Mouse (Mus musculus): ENCODE results near the gene Rab42. TPM values are rescaled to one million over a fixed set of nuclear protein-coding genes. Genes with fewer than 3 reads are reported as not detected.

Rab42 gene
- 0.30 TPM for polyA plus RNA-seq (2012; fragmentation: generic; extraction: Trizol)

DNA sequence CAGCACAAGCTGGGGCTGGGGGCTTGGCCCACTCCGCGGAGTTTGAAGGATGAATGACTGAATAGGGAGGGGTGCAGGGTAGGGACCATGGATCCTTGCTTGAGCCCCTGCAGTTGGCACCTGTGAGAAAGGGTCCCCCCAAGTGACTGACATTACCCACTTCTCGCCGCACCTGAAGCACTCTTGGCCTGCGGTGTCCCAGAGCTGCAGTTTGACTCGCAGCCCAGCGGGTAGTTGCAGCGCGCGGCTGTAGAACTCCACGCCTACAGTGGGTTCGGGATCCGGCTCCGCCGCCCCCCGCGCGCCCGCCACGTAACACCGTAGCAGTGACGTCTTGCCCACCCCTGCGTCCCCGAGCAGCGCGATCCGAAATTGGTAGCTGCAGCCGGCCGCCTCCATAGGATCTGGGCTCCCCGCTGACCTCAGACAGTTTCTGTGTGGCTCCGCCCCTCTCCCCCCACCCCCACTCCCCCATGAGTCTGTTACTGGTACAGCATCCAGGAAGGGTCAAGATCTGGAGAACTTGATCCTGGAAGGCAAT lies at the start of gene Rab42:
Gene Rab42, minus strand, starts transcription at position 447 of the 541 bp plus-strand sequence.
- peak within 1 kb of the TSS; percentile 17 for H3ac ChIP-seq (ENCODE audit: control insufficient read depth, insufficient read length)
- no peak for TF ChIP-seq REST (IDR thresholded peaks at IDR 0.05; ENCODE audit: insufficient read depth, insufficient read length)
- no peak for TF ChIP-seq MYOG (IDR thresholded peaks at IDR 0.05; ENCODE audit: control insufficient read depth in 1 of 3, insufficient read depth in 1 of 3, insufficient read length in 2 of 3, low read depth in 2 of 3)
- no peak for TF ChIP-seq MYOD1 (IDR thresholded peaks at IDR 0.05; ENCODE audit: control insufficient read depth in 1 of 3, insufficient read length in 2 of 3, low read depth in 2 of 3)
- TF ChIP-seq USF1 (IDR thresholded peaks at IDR 0.05; ENCODE audit: low read depth) = no peak
- TF ChIP-seq CEBPB (IDR thresholded peaks at IDR 0.05; ENCODE audit: insufficient read depth, poor library complexity, severe bottlenecking) = no peak
- TF ChIP-seq TCF12 (IDR thresholded peaks at IDR 0.05; ENCODE audit: insufficient read depth, poor library complexity, severe bottlenecking) = no peak
- TF ChIP-seq MAX (IDR thresholded peaks at IDR 0.05; ENCODE audit: low read depth) = no peak
- TF ChIP-seq POLR2A (IDR thresholded peaks at IDR 0.05; ENCODE audit: insufficient read length, low read depth) = no peak
- TF ChIP-seq E2F4 (IDR thresholded peaks at IDR 0.05; ENCODE audit: insufficient read depth) = no peak
- TF ChIP-seq TCF3 (IDR thresholded peaks at IDR 0.05; ENCODE audit: insufficient read length, low read depth) = no peak
- TF ChIP-seq SRF (IDR thresholded peaks at IDR 0.05; ENCODE audit: control insufficient read depth, insufficient read length, low read depth) = no peak
- no peak for TF ChIP-seq POLR2AphosphoS2 (IDR thresholded peaks at IDR 0.05; ENCODE audit: insufficient read length, low read depth)
- H3K4me3 ChIP-seq = peak within 1 kb of the TSS; percentile 14
- H3K4me2 ChIP-seq (ENCODE audit: low read depth) = peak within 1 kb of the TSS; percentile 66
- no peaks in the 10 kb centered on the region for H3K36me3 ChIP-seq (ENCODE audit: control insufficient read depth, insufficient read depth)
- no peaks in the 10 kb centered on the region for H3K79me2 ChIP-seq (ENCODE audit: control insufficient read depth, insufficient read depth)
- no peaks in the 10 kb centered on the region for H3K27me3 ChIP-seq (ENCODE audit: control insufficient read depth, insufficient read depth, insufficient read length)

GRCm38 (mm10) chr4:132352739-132353138 lies 49.6 kb upstream of the Rab42 start:
- TF ChIP-seq TCF3 (IDR thresholded peaks at IDR 0.05; ENCODE audit: insufficient read length, low read depth) (no peak), MYOD1 (IDR thresholded peaks at IDR 0.05; ENCODE audit: control insufficient read depth in 1 of 3, insufficient read length in 2 of 3, low read depth in 2 of 3) (no peak), REST (IDR thresholded peaks at IDR 0.05; ENCODE audit: insufficient read depth, insufficient read length) (no peak), MAX (IDR thresholded peaks at IDR 0.05; ENCODE audit: low read depth) (no peak)
- peaks cover 24% of the 10 kb centered on the region for H3K79me2 ChIP-seq (ENCODE audit: control insufficient read depth, insufficient read depth)
- H3K27me3 ChIP-seq (ENCODE audit: control insufficient read depth, insufficient read depth, insufficient read length) = no peaks in the 10 kb centered on the region
- H3K36me3 ChIP-seq (ENCODE audit: control insufficient read depth, insufficient read depth) = peaks cover 13% of the 10 kb centered on the region
- H3K4me2 ChIP-seq (ENCODE audit: low read depth) = peak overlapping the region; percentile 87
- peak overlapping the region; percentile 8 for H3ac ChIP-seq (ENCODE audit: control insufficient read depth, insufficient read length)
- H3K4me3 ChIP-seq = peak overlapping the region; percentile 71

DNA sequence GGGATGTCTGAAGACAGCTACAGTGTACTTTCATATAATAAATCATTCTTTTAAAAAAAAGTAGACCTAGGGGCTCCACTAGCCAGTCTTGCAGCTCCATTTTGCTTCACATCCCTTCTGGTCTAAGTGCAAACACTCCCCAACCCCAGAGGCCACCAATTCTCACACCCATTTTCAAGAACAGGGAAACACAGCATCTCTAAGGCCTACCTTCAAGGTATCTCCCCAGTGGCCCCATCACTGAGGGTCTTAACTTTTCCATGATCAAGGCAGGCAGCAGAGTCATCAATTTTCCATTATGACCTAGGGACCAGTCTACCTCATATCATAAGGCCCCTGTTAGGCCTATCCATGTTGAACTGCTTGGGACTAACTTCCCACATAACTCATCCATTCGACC lies 48.2 kb upstream of the Rab42 start:
- H3ac ChIP-seq (ENCODE audit: control insufficient read depth, insufficient read length) = no peak overlapping the region
- H3K27me3 ChIP-seq (ENCODE audit: control insufficient read depth, insufficient read depth, insufficient read length) = no peaks in the 10 kb centered on the region
- H3K4me3 ChIP-seq = peak overlapping the region; percentile 71
- peaks cover 4% of the 10 kb centered on the region for H3K36me3 ChIP-seq (ENCODE audit: control insufficient read depth, insufficient read depth)
- no peak for TF ChIP-seq E2F4 (IDR thresholded peaks at IDR 0.05; ENCODE audit: insufficient read depth)
- TF ChIP-seq MYOG (IDR thresholded peaks at IDR 0.05; ENCODE audit: control insufficient read depth in 1 of 3, insufficient read depth in 1 of 3, insufficient read length in 2 of 3, low read depth in 2 of 3) = no peak
- TF ChIP-seq REST (IDR thresholded peaks at IDR 0.05; ENCODE audit: insufficient read depth, insufficient read length) = no peak
- TF ChIP-seq TCF12 (IDR thresholded peaks at IDR 0.05; ENCODE audit: insufficient read depth, poor library complexity, severe bottlenecking) = no peak
- no peak for TF ChIP-seq MAX (IDR thresholded peaks at IDR 0.05; ENCODE audit: low read depth)
- no peak for TF ChIP-seq USF1 (IDR thresholded peaks at IDR 0.05; ENCODE audit: low read depth)
- no peak for TF ChIP-seq POLR2AphosphoS2 (IDR thresholded peaks at IDR 0.05; ENCODE audit: insufficient read length, low read depth)
- TF ChIP-seq POLR2A (IDR thresholded peaks at IDR 0.05; ENCODE audit: insufficient read length, low read depth) = no peak
- TF ChIP-seq CEBPB (IDR thresholded peaks at IDR 0.05; ENCODE audit: insufficient read depth, poor library complexity, severe bottlenecking) = no peak
- no peak for TF ChIP-seq SRF (IDR thresholded peaks at IDR 0.05; ENCODE audit: control insufficient read depth, insufficient read length, low read depth)
- TF ChIP-seq MYOD1 (IDR thresholded peaks at IDR 0.05; ENCODE audit: control insufficient read depth in 1 of 3, insufficient read length in 2 of 3, low read depth in 2 of 3) = no peak
- no peak for TF ChIP-seq TCF3 (IDR thresholded peaks at IDR 0.05; ENCODE audit: insufficient read length, low read depth)
- peaks cover 24% of the 10 kb centered on the region for H3K79me2 ChIP-seq (ENCODE audit: control insufficient read depth, insufficient read depth)
- H3K4me2 ChIP-seq (ENCODE audit: low read depth) = peak overlapping the region; percentile 87

DNA sequence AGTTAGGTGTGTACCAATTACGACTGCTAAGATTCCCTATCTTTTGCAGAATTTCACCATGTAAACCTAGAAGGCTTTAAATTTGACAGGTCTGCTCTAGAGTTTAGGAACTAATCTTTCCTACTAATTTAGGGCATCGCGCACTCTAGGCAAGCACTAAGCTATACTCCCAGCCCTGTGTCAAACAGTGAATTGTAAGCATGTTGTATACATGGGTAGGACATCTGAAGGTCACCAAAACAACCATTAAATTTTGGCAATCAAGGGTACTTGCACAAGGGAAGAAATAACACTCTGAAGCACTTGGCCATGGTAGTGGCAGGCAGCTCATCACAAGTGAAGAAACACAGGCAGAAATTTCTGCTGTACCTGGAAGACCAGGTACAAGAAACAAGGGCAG lies 47.7 kb upstream of the Rab42 start:
- no peak overlapping the region for H3ac ChIP-seq (ENCODE audit: control insufficient read depth, insufficient read length)
- peak overlapping the region; percentile 71 for H3K4me3 ChIP-seq
- H3K79me2 ChIP-seq (ENCODE audit: control insufficient read depth, insufficient read depth) = peaks cover 24% of the 10 kb centered on the region
- H3K27me3 ChIP-seq (ENCODE audit: control insufficient read depth, insufficient read depth, insufficient read length) = no peaks in the 10 kb centered on the region
- H3K4me2 ChIP-seq (ENCODE audit: low read depth) = no peak overlapping the region
- peaks cover 4% of the 10 kb centered on the region for H3K36me3 ChIP-seq (ENCODE audit: control insufficient read depth, insufficient read depth)
- no peak for TF ChIP-seq POLR2AphosphoS2 (IDR thresholded peaks at IDR 0.05; ENCODE audit: insufficient read length, low read depth)
- TF ChIP-seq MYOD1 (IDR thresholded peaks at IDR 0.05; ENCODE audit: control insufficient read depth in 1 of 3, insufficient read length in 2 of 3, low read depth in 2 of 3) = no peak
- no peak for TF ChIP-seq USF1 (IDR thresholded peaks at IDR 0.05; ENCODE audit: low read depth)
- TF ChIP-seq CEBPB (IDR thresholded peaks at IDR 0.05; ENCODE audit: insufficient read depth, poor library complexity, severe bottlenecking) = no peak
- no peak for TF ChIP-seq TCF12 (IDR thresholded peaks at IDR 0.05; ENCODE audit: insufficient read depth, poor library complexity, severe bottlenecking)
- TF ChIP-seq MYOG (IDR thresholded peaks at IDR 0.05; ENCODE audit: control insufficient read depth in 1 of 3, insufficient read depth in 1 of 3, insufficient read length in 2 of 3, low read depth in 2 of 3) = no peak
- TF ChIP-seq POLR2A (IDR thresholded peaks at IDR 0.05; ENCODE audit: insufficient read length, low read depth) = no peak
- TF ChIP-seq SRF (IDR thresholded peaks at IDR 0.05; ENCODE audit: control insufficient read depth, insufficient read length, low read depth) = no peak
- no peak for TF ChIP-seq MAX (IDR thresholded peaks at IDR 0.05; ENCODE audit: low read depth)
- no peak for TF ChIP-seq TCF3 (IDR thresholded peaks at IDR 0.05; ENCODE audit: insufficient read length, low read depth)
- no peak for TF ChIP-seq REST (IDR thresholded peaks at IDR 0.05; ENCODE audit: insufficient read depth, insufficient read length)
- no peak for TF ChIP-seq E2F4 (IDR thresholded peaks at IDR 0.05; ENCODE audit: insufficient read depth)
